Comparison of ENCODE assay signal across 21 mouse cellular contexts in the genomic region with DNA sequence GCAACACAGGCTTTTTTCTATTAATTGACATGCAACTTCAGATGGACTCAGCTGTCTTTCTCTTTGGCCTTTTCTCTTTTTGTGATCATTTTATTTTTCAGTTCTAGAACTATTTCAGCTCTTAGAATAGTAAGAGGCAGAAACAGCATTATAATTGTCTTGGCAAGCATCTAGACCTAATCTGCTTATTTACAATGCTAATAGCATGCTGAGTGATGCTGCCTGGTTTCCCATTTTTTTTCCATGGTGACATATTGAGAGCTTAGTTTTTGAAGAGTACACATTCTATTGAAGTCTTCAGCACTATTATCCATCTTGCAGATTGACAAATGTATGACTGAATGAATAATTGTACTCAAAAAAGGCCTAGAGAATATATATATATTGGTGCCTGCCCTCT.
A peak's percentile ranks its signal among the peaks of the same experiment; 100 is the strongest.
DNase-seq lines count a peak whose midpoint lies in the region; ATAC-seq lines count a peak whose summit lies in the region.
"Had no signal": no experiment of that assay in that cellular context is flagged by ENCODE, and none has a peak within 500 bp of the region (broad histone marks: within the 10 kb centered on the region; RNA-seq: fewer than 3 reads in every experiment).

No protein-coding gene starts in this region.

- no peaks in the 10 kb centered on the region for H3K9me3 ChIP-seq in forebrain, embryonic 16.5 days (ENCODE audit: control insufficient read depth, low read length)
- H3K9me3 ChIP-seq in forebrain, embryonic 11.5 days (ENCODE audit: control insufficient read depth, low read length) = no peaks in the 10 kb centered on the region
- H3K9me3 ChIP-seq: embryonic facial prominence, embryonic 12.5 days; embryonic facial prominence, embryonic 15.5 days; hindbrain, embryonic 12.5 days; hindbrain, embryonic 15.5 days had no signal

- no peak overlapping the region for H3K9ac ChIP-seq in forebrain, embryonic 16.5 days (replicated peaks; ENCODE audit: low read depth, low read length)
- H3K9ac ChIP-seq in forebrain, embryonic 11.5 days (ENCODE audit: low read length) = no peak overlapping the region
- H3K9ac ChIP-seq: embryonic facial prominence, embryonic 12.5 days; embryonic facial prominence, embryonic 15.5 days; hindbrain, embryonic 12.5 days; hindbrain, embryonic 15.5 days had no signal

- DNase-seq in forebrain, embryonic 11.5 days (ENCODE audit: low spot score) = no peak
- DNase-seq in layer of hippocampus, adult 9-11 months = peak; percentile 27
- DNase-seq in layer of hippocampus, adult 8-10 months (ENCODE audit: low spot score in 2 of 2) = no peak
- peak; percentile 18 for DNase-seq in brain, embryonic 18.5 days (ENCODE audit: low read depth, low spot score)
- no peak for DNase-seq in urinary bladder, adult 2 months (ENCODE audit: low spot score)
- DNase-seq: adrenal gland, adult 2 months; adrenal gland, postnatal 14 days; cerebellum, adult 11 months; cerebellum, adult 2 months; cerebellum, adult 9-11 months; cerebellum, postnatal 25 days; gastrocnemius, postnatal 36 days; kidney, adult 2 months had no signal

- H3K27ac ChIP-seq in forebrain, embryonic 16.5 days (ENCODE audit: low read length) = no peak overlapping the region
- H3K27ac ChIP-seq in forebrain, embryonic 11.5 days (ENCODE audit: low read depth, low read length) = no peak overlapping the region
- H3K27ac ChIP-seq: embryonic facial prominence, embryonic 12.5 days; embryonic facial prominence, embryonic 15.5 days; hindbrain, embryonic 12.5 days; hindbrain, embryonic 15.5 days had no signal

- no peaks in the 10 kb centered on the region for H3K36me3 ChIP-seq in forebrain, embryonic 16.5 days (ENCODE audit: control insufficient read depth, insufficient read depth)
- no peaks in the 10 kb centered on the region for H3K36me3 ChIP-seq in forebrain, embryonic 11.5 days (ENCODE audit: control insufficient read depth, insufficient read depth, low read length)
- H3K36me3 ChIP-seq: embryonic facial prominence, embryonic 12.5 days; embryonic facial prominence, embryonic 15.5 days; hindbrain, embryonic 12.5 days; hindbrain, embryonic 15.5 days had no signal

- no peak overlapping the region for H3K4me2 ChIP-seq in forebrain, embryonic 16.5 days (ENCODE audit: low read length)
- no peak overlapping the region for H3K4me2 ChIP-seq in forebrain, embryonic 11.5 days (ENCODE audit: low read depth, low read length, severe bottlenecking)
- H3K4me2 ChIP-seq: embryonic facial prominence, embryonic 12.5 days; embryonic facial prominence, embryonic 15.5 days; heart, embryonic 11.5 days; hindbrain, embryonic 12.5 days; hindbrain, embryonic 15.5 days had no signal

- no peaks in the 10 kb centered on the region for H3K27me3 ChIP-seq in forebrain, embryonic 16.5 days (replicated peaks; ENCODE audit: control insufficient read depth, insufficient read depth, low read length)
- no peaks in the 10 kb centered on the region for H3K27me3 ChIP-seq in forebrain, embryonic 11.5 days (ENCODE audit: control insufficient read depth, insufficient read depth, low read length)
- H3K27me3 ChIP-seq: embryonic facial prominence, embryonic 12.5 days; embryonic facial prominence, embryonic 15.5 days; hindbrain, embryonic 12.5 days; hindbrain, embryonic 15.5 days had no signal

- peak; percentile 75 for ATAC-seq in forebrain, embryonic 16.5 days
- ATAC-seq in forebrain, embryonic 11.5 days (replicated peaks; ENCODE audit: low FRiP score) = no peak
- ATAC-seq: CD4-positive, CD25-positive, alpha-beta regulatory T cell, adult 4 months; intestine, postnatal 0 days had no signal

- no peaks in the 10 kb centered on the region for H3K4me1 ChIP-seq in forebrain, embryonic 16.5 days (replicated peaks; ENCODE audit: control insufficient read depth, insufficient read depth, low read length)
- H3K4me1 ChIP-seq in forebrain, embryonic 11.5 days (replicated peaks; ENCODE audit: control insufficient read depth, insufficient read depth, low read length) = no peaks in the 10 kb centered on the region
- H3K4me1 ChIP-seq: embryonic facial prominence, embryonic 12.5 days; embryonic facial prominence, embryonic 15.5 days; hindbrain, embryonic 12.5 days; hindbrain, embryonic 15.5 days had no signal

- no peak overlapping the region for H3K4me3 ChIP-seq in forebrain, embryonic 16.5 days (replicated peaks; ENCODE audit: low read length)
- H3K4me3 ChIP-seq in forebrain, embryonic 11.5 days (ENCODE audit: low read depth, low read length) = no peak overlapping the region
- H3K4me3 ChIP-seq: embryonic facial prominence, embryonic 12.5 days; embryonic facial prominence, embryonic 15.5 days; hindbrain, embryonic 12.5 days; hindbrain, embryonic 15.5 days had no signal

Comparison
In these comparisons a context has a peak if more than half of its experiments do, and no peak if none do; other contexts are left out.
1. DNase-seq: peak in layer of hippocampus, adult 9-11 months (single experiment) and brain, embryonic 18.5 days (single experiment); none in forebrain, embryonic 11.5 days (single experiment), layer of hippocampus, adult 8-10 months (0 of 2) and urinary bladder, adult 2 months (single experiment).